Comparison of ENCODE assay signal across 13 mouse cellular contexts in genomic region chr7:4920496-4920895, GRCm38 (mm10). TPM values are rescaled to one million over a fixed set of nuclear protein-coding genes. Genes with fewer than 3 reads are reported as not detected.
DNase-seq lines count a peak whose midpoint lies in the region; ATAC-seq and TF ChIP-seq lines count a peak whose summit lies in the region.
"Had no signal": no experiment of that assay in that cellular context is flagged by ENCODE, and none has a peak within 500 bp of the region (broad histone marks: within the 10 kb centered on the region; RNA-seq: fewer than 3 reads in every experiment).

No protein-coding gene starts in this region.

- H3K36me3 ChIP-seq in kidney, postnatal 0 days (ENCODE audit: insufficient read depth, low read length), result peaks cover 32% of the 10 kb centered on the region
- H3K36me3 ChIP-seq in hindbrain, embryonic 14.5 days (replicated peaks; ENCODE audit: control insufficient read depth, insufficient read depth), result peaks cover 32% of the 10 kb centered on the region
- peaks cover 39% of the 10 kb centered on the region for H3K36me3 ChIP-seq in neural tube, embryonic 12.5 days

- no peak overlapping the region for H3K4me2 ChIP-seq in kidney, postnatal 0 days (ENCODE audit: low read length)
- no peak overlapping the region for H3K4me2 ChIP-seq in hindbrain, embryonic 14.5 days (replicated peaks)
- H3K4me2 ChIP-seq in neural tube, embryonic 12.5 days (replicated peaks), result no peak overlapping the region

- H3K9me3 ChIP-seq in kidney, postnatal 0 days (replicated peaks; ENCODE audit: low read length), result no peaks in the 10 kb centered on the region
- no peaks in the 10 kb centered on the region for H3K9me3 ChIP-seq in hindbrain, embryonic 14.5 days (ENCODE audit: control insufficient read depth, low read length)
- H3K9me3 ChIP-seq in neural tube, embryonic 12.5 days, result no peaks in the 10 kb centered on the region

- H3K4me3 ChIP-seq in kidney, postnatal 0 days (replicated peaks; ENCODE audit: low read depth, low read length), result no peak overlapping the region
- no peak overlapping the region for H3K4me3 ChIP-seq in hindbrain, embryonic 14.5 days (replicated peaks; ENCODE audit: low read length)
- no peak overlapping the region for H3K4me3 ChIP-seq in neural tube, embryonic 12.5 days

- TF ChIP-seq CTCF in kidney, postnatal 0 days (IDR thresholded peaks at IDR 0.05; ENCODE audit: low read depth), result no peak

- WGBS in kidney, postnatal 0 days, result 92% methylated on average over 19 of the region's 19 CpGs
- WGBS in hindbrain, embryonic 14.5 days, result 93% methylated on average over 19 of the region's 19 CpGs
- 91% methylated on average over 19 of the region's 19 CpGs for WGBS in neural tube, embryonic 12.5 days

- no peaks in the 10 kb centered on the region for H3K27me3 ChIP-seq in kidney, postnatal 0 days (ENCODE audit: insufficient read depth, low read length)
- H3K27me3 ChIP-seq in hindbrain, embryonic 14.5 days (ENCODE audit: control insufficient read depth, insufficient read depth, low read length), result no peaks in the 10 kb centered on the region
- H3K27me3 ChIP-seq in neural tube, embryonic 12.5 days (replicated peaks), result no peaks in the 10 kb centered on the region

- H3K9ac ChIP-seq in kidney, postnatal 0 days (ENCODE audit: low read depth, low read length), result no peak overlapping the region
- H3K9ac ChIP-seq in hindbrain, embryonic 14.5 days, result no peak overlapping the region
- peak overlapping the region; percentile 17; the same call in 1 of the 2 replicates for H3K9ac ChIP-seq in neural tube, embryonic 12.5 days

- peak overlapping the region; percentile 54 for H3K27ac ChIP-seq in kidney, postnatal 0 days
- H3K27ac ChIP-seq in hindbrain, embryonic 14.5 days, result peak overlapping the region; percentile 98; the same call in 1 of the 2 replicates
- H3K27ac ChIP-seq in neural tube, embryonic 12.5 days, result no peak overlapping the region

- peaks cover 31% of the 10 kb centered on the region for H3K4me1 ChIP-seq in kidney, postnatal 0 days (replicated peaks; ENCODE audit: insufficient read depth, low read length)
- peaks cover 46% of the 10 kb centered on the region for H3K4me1 ChIP-seq in hindbrain, embryonic 14.5 days (replicated peaks; ENCODE audit: control insufficient read depth, insufficient read depth, low read length)
- H3K4me1 ChIP-seq in neural tube, embryonic 12.5 days, result peaks cover 63% of the 10 kb centered on the region

- peak; percentile 7 for DNase-seq in adrenal gland, postnatal 10 days
- DNase-seq in adrenal gland, postnatal 4 days (ENCODE audit: low spot score in 2 of 2), result no peak
- no peak for DNase-seq in kidney, postnatal 0 days (ENCODE audit: low spot score)
- DNase-seq in kidney, adult 11 months, result no peak
- no peak for DNase-seq in hindbrain, embryonic 14.5 days (ENCODE audit: low spot score)
- DNase-seq in right cerebral cortex, postnatal 10 days (ENCODE audit: low spot score in 2 of 2), result no peak
- DNase-seq in layer of hippocampus, adult 18-20 months (ENCODE audit: low spot score in 2 of 2), result no peak
- DNase-seq: cerebellum, postnatal 14 days; lung, adult 2 months; spleen, adult 18-20 months had no signal

- ATAC-seq in kidney, postnatal 0 days (replicated peaks; ENCODE audit: low FRiP score, low read depth), result no peak
- no peak for ATAC-seq in hindbrain, embryonic 14.5 days (ENCODE audit: low FRiP score)
- no peak for ATAC-seq in neural tube, embryonic 12.5 days (ENCODE audit: low FRiP score, low read depth)

RNA-seq across cellular contexts. Expression of gene Nat14, which starts 1.3 kb away (rescaled TPM):
- 1 to 10 TPM; 5.5 to 8.5 TPM for total RNA-seq in adrenal gland, postnatal 10 days (2021)
- 10 to 100 TPM in 1 of 2 experiments, 1 to 10 TPM in 1; 9.9 to 10.1 TPM for total RNA-seq in adrenal gland, postnatal 4 days (2021)
- 2.1 and 2.6 TPM in 2 replicates for polyA plus RNA-seq in kidney, postnatal 0 days (2015; fragmentation: Nextera tagmentation; extraction: Ambion mirVana)
- 23.3 and 23.6 TPM in 2 replicates for polyA plus RNA-seq in hindbrain, embryonic 14.5 days (2014; fragmentation: Nextera tagmentation; extraction: Ambion mirVana)
- 13.0 and 13.7 TPM in 2 replicates for polyA plus RNA-seq in neural tube, embryonic 12.5 days (2016; fragmentation: Nextera tagmentation; extraction: Ambion mirVana)
- total RNA-seq in layer of hippocampus, adult 18-20 months (2021), result 100 to 1,000 TPM; 114 to 119 TPM

RNA-seq across cellular contexts. Expression of gene Ssc5d, which starts 5.1 kb away (rescaled TPM):
- 1 to 10 TPM; 5.9 to 6.9 TPM for total RNA-seq in adrenal gland, postnatal 10 days (2021)
- 10 to 100 TPM; 11.8 to 12.1 TPM for total RNA-seq in adrenal gland, postnatal 4 days (2021)
- polyA plus RNA-seq in kidney, postnatal 0 days (2015; fragmentation: Nextera tagmentation; extraction: Ambion mirVana), result 0.91 and 1.1 TPM in 2 replicates
- 0.74 and 0.82 TPM in 2 replicates for polyA plus RNA-seq in hindbrain, embryonic 14.5 days (2014; fragmentation: Nextera tagmentation; extraction: Ambion mirVana)
- polyA plus RNA-seq in neural tube, embryonic 12.5 days (2016; fragmentation: Nextera tagmentation; extraction: Ambion mirVana), result 2.5 and 3.0 TPM in 2 replicates
- 1 to 10 TPM; 1.8 to 2.6 TPM for total RNA-seq in layer of hippocampus, adult 18-20 months (2021)

RNA-seq across cellular contexts. Expression of gene Zfp628, which starts 5.5 kb away (rescaled TPM):
- 10 to 100 TPM; 14.7 to 16.4 TPM for total RNA-seq in adrenal gland, postnatal 10 days (2021)
- 10 to 100 TPM; 24.4 to 26.9 TPM for total RNA-seq in adrenal gland, postnatal 4 days (2021)
- 3.5 and 3.9 TPM in 2 replicates for polyA plus RNA-seq in kidney, postnatal 0 days (2015; fragmentation: Nextera tagmentation; extraction: Ambion mirVana)
- polyA plus RNA-seq in hindbrain, embryonic 14.5 days (2014; fragmentation: Nextera tagmentation; extraction: Ambion mirVana), result 3.6 and 4.2 TPM in 2 replicates
- polyA plus RNA-seq in neural tube, embryonic 12.5 days (2016; fragmentation: Nextera tagmentation; extraction: Ambion mirVana), result 4.4 and 4.5 TPM in 2 replicates
- 10 to 100 TPM; 13.9 to 15.1 TPM for total RNA-seq in layer of hippocampus, adult 18-20 months (2021)

RNA-seq across cellular contexts. Expression of gene Gm36210, which starts 14.2 kb away (rescaled TPM):
- not detected for total RNA-seq in adrenal gland, postnatal 10 days (2021)
- under 1 TPM in 1 of 2 experiments, not detected in 1; 0.39 TPM for total RNA-seq in adrenal gland, postnatal 4 days (2021)
- not detected in 2 replicates for polyA plus RNA-seq in kidney, postnatal 0 days (2015; fragmentation: Nextera tagmentation; extraction: Ambion mirVana)
- 0.25 and 0.43 TPM in 2 replicates for polyA plus RNA-seq in hindbrain, embryonic 14.5 days (2014; fragmentation: Nextera tagmentation; extraction: Ambion mirVana)
- 0.29 TPM in 1 of 2 replicates, not detected in the other for polyA plus RNA-seq in neural tube, embryonic 12.5 days (2016; fragmentation: Nextera tagmentation; extraction: Ambion mirVana)
- under 1 TPM in 1 of 2 experiments, not detected in 1; 0.25 TPM for total RNA-seq in layer of hippocampus, adult 18-20 months (2021)
- total RNA-seq: heart, postnatal 4 days; neutrophil, adult 5-6 weeks had no signal

RNA-seq across cellular contexts. Expression of gene Isoc2a, which starts 43.5 kb away (rescaled TPM):
- 10 to 100 TPM; 52.8 to 56.8 TPM for total RNA-seq in adrenal gland, postnatal 10 days (2021)
- total RNA-seq in adrenal gland, postnatal 4 days (2021), result 10 to 100 TPM; 22.6 to 22.8 TPM
- polyA plus RNA-seq in kidney, postnatal 0 days (2015; fragmentation: Nextera tagmentation; extraction: Ambion mirVana), result 0.72 and 0.77 TPM in 2 replicates
- 0.47 and 0.82 TPM in 2 replicates for polyA plus RNA-seq in hindbrain, embryonic 14.5 days (2014; fragmentation: Nextera tagmentation; extraction: Ambion mirVana)
- 0.91 and 0.93 TPM in 2 replicates for polyA plus RNA-seq in neural tube, embryonic 12.5 days (2016; fragmentation: Nextera tagmentation; extraction: Ambion mirVana)
- total RNA-seq in layer of hippocampus, adult 18-20 months (2021), result 10 to 100 TPM; 14.9 to 15.9 TPM

Comparison
In these comparisons a context has a peak if more than half of its experiments do, and no peak if none do; other contexts are left out.
1. RNA of gene Nat14, which starts 1.3 kb away (total RNA-seq): 114 to 119 TPM in layer of hippocampus, adult 18-20 months; 9.9 to 10.1 TPM in adrenal gland, postnatal 4 days and 5.5 to 8.5 TPM in adrenal gland, postnatal 10 days; every median in the first group is over 10 times any median in the second.